In genomic region chr13:32449710-32450417, GRCm38 (mm10) we compare ENCODE assay signal across 10 mouse cellular contexts.
DNase-seq lines count a peak whose midpoint lies in the region; ATAC-seq lines count a peak whose summit lies in the region.
"Had no signal": no experiment of that assay in that cellular context is flagged by ENCODE, and none has a peak within 500 bp of the region (broad histone marks: within the 10 kb centered on the region; RNA-seq: fewer than 3 reads in every experiment).

No protein-coding gene starts in this region.

- no peak for ATAC-seq in forebrain, embryonic 11.5 days (replicated peaks; ENCODE audit: low FRiP score)
- peak; percentile 91 for ATAC-seq in limb, embryonic 12.5 days (ENCODE audit: insufficient number of reproducible peaks, insufficient read depth, low FRiP score, low TSS enrichment, low read depth)
- no peak for ATAC-seq in erythroid progenitor cell, adult 5-6 weeks (replicated peaks; ENCODE audit: low FRiP score, poor library complexity, severe bottlenecking)

- H3K27ac ChIP-seq in forebrain, embryonic 10.5 days = no peak overlapping the region
- H3K27ac ChIP-seq in forebrain, embryonic 11.5 days (ENCODE audit: low read depth, low read length) = no peak overlapping the region
- H3K27ac ChIP-seq in limb, embryonic 12.5 days = peak overlapping the region; percentile 69
- H3K27ac ChIP-seq: liver, embryonic 15.5 days had no signal

- no peaks in the 10 kb centered on the region for H3K4me1 ChIP-seq in forebrain, embryonic 10.5 days
- H3K4me1 ChIP-seq in forebrain, embryonic 11.5 days (replicated peaks; ENCODE audit: control insufficient read depth, insufficient read depth, low read length) = no peaks in the 10 kb centered on the region
- peaks cover 22% of the 10 kb centered on the region for H3K4me1 ChIP-seq in limb, embryonic 12.5 days (replicated peaks)
- H3K4me1 ChIP-seq: liver, embryonic 15.5 days had no signal

- H3K4me2 ChIP-seq in forebrain, embryonic 11.5 days (ENCODE audit: low read depth, low read length, severe bottlenecking) = no peak overlapping the region
- no peak overlapping the region; the same call in none of the 2 replicates for H3K4me2 ChIP-seq in limb, embryonic 12.5 days
- H3K4me2 ChIP-seq: liver, embryonic 15.5 days had no signal

- H3K9me3 ChIP-seq in forebrain, embryonic 10.5 days = no peaks in the 10 kb centered on the region
- no peaks in the 10 kb centered on the region for H3K9me3 ChIP-seq in forebrain, embryonic 11.5 days (ENCODE audit: control insufficient read depth, low read length)
- H3K9me3 ChIP-seq in limb, embryonic 12.5 days = no peaks in the 10 kb centered on the region
- H3K9me3 ChIP-seq: liver, embryonic 15.5 days had no signal

- WGBS in forebrain, embryonic 10.5 days = 76% methylated on average over 8 of the region's 8 CpGs
- WGBS in forebrain, embryonic 11.5 days = 75% methylated on average over 8 of the region's 8 CpGs
- WGBS in limb, embryonic 12.5 days = 35% methylated on average over 8 of the region's 8 CpGs

- H3K36me3 ChIP-seq in forebrain, embryonic 10.5 days (replicated peaks) = no peaks in the 10 kb centered on the region
- no peaks in the 10 kb centered on the region for H3K36me3 ChIP-seq in forebrain, embryonic 11.5 days (ENCODE audit: control insufficient read depth, insufficient read depth, low read length)
- no peaks in the 10 kb centered on the region for H3K36me3 ChIP-seq in limb, embryonic 12.5 days
- H3K36me3 ChIP-seq: liver, embryonic 15.5 days had no signal

- H3K27me3 ChIP-seq in forebrain, embryonic 10.5 days (ENCODE audit: poor library complexity, severe bottlenecking) = no peaks in the 10 kb centered on the region
- H3K27me3 ChIP-seq in forebrain, embryonic 11.5 days (ENCODE audit: control insufficient read depth, insufficient read depth, low read length) = no peaks in the 10 kb centered on the region
- peaks cover 6% of the 10 kb centered on the region; the same call in 1 of the 2 replicates for H3K27me3 ChIP-seq in limb, embryonic 12.5 days
- H3K27me3 ChIP-seq: liver, embryonic 15.5 days had no signal

- DNase-seq in forebrain, embryonic 10.5 days (ENCODE audit: extremely low spot score, low spot score) = peak; percentile 21
- DNase-seq in forebrain, embryonic 11.5 days (ENCODE audit: low spot score) = no peak
- DNase-seq in urinary bladder, postnatal 14 days (ENCODE audit: low spot score) = peak; percentile 31
- DNase-seq in urinary bladder, postnatal 10 days (ENCODE audit: low spot score) = no peak
- DNase-seq in frontal cortex, postnatal 14 days (ENCODE audit: low spot score in 2 of 2) = no peak
- no peak for DNase-seq in spleen, postnatal 10 days (ENCODE audit: low spot score in 2 of 2)
- DNase-seq: retina, postnatal 1 day had no signal

- no peak overlapping the region for H3K9ac ChIP-seq in forebrain, embryonic 11.5 days (ENCODE audit: low read length)
- H3K9ac ChIP-seq in limb, embryonic 12.5 days (replicated peaks) = no peak overlapping the region
- H3K9ac ChIP-seq: liver, embryonic 15.5 days had no signal

- H3K4me3 ChIP-seq in forebrain, embryonic 10.5 days = no peak overlapping the region
- no peak overlapping the region for H3K4me3 ChIP-seq in forebrain, embryonic 11.5 days (ENCODE audit: low read depth, low read length)
- H3K4me3 ChIP-seq in limb, embryonic 12.5 days (replicated peaks) = no peak overlapping the region
- H3K4me3 ChIP-seq: liver, embryonic 15.5 days had no signal

Comparison
In these comparisons a context has a peak if more than half of its experiments do, and no peak if none do; other contexts are left out.
1. DNase-seq: peak in forebrain, embryonic 10.5 days (single experiment) and urinary bladder, postnatal 14 days (single experiment); none in forebrain, embryonic 11.5 days (single experiment), urinary bladder, postnatal 10 days (single experiment), frontal cortex, postnatal 14 days (0 of 2) and spleen, postnatal 10 days (0 of 2).